8 mouse cellular contexts compared by ENCODE assay signal in the genomic region with DNA sequence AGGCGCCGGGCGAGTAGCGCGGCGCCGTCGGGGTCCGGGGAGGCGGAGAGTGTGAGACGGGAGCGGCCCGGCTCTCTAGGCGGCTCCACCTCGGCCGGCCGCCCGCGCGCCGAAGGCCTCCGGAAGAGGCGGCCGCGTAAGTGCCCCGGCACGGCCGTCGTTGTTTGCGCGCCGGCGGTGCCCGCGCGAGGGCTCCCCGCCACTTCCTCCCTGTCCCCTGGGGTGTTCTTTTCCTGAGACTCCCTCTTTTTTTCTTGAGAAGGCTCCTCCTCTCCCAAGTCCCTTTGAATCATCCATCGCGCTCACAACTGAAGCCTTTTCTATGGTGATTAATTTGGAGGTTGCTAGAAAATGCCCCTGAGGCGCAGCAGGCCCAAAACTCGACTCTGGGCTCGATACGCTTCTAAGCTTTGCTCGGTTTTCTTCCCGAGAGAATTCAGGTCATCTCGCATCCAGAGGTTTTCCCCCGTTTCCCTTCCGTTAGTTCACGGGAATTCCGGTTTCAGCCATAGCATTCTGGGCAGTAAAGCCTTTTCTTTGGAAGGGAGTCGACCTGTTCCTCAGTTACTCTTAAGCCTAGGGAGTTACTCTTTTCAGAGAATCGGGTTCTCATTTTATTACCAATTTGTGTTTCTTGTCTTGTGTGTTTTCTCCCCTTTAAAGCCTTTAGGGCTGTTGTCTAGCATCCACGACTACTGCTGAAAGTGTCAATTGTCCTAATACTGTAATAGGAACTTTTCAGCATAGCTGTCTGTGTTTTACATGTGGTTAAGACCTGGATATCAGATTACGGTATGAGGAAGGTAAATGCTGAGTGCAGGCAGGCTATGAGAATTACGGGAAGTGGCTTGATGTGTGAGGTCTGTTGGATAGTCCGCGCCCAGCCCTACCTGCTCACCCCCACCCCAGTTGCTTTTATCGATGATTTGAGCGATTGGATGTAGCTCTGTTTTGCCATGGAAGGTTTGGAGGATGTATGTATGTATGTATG. TPM values are rescaled to one million over a fixed set of nuclear protein-coding genes. Genes with fewer than 3 reads are reported as not detected.
DNase-seq lines count a peak whose midpoint lies in the region; ATAC-seq lines count a peak whose summit lies in the region.

No protein-coding gene starts in this region.

- WGBS in heart, embryonic 13.5 days: under 1% methylated on average over 44 of the region's 59 CpGs
- WGBS in liver, embryonic 13.5 days (ENCODE audit: insufficient replicate concordance): under 1% methylated on average over 59 of the region's 59 CpGs
- WGBS in neural tube, embryonic 13.5 days: under 1% methylated on average over 44 of the region's 59 CpGs

- peak overlapping the region; percentile 92 for H3K4me2 ChIP-seq in heart, embryonic 13.5 days
- H3K4me2 ChIP-seq in liver, embryonic 13.5 days: peak overlapping the region; percentile 80
- peak overlapping the region; percentile 72 for H3K4me2 ChIP-seq in neural tube, embryonic 13.5 days

- no peaks in the 10 kb centered on the region for H3K9me3 ChIP-seq in heart, embryonic 13.5 days
- H3K9me3 ChIP-seq in liver, embryonic 13.5 days (replicated peaks): no peaks in the 10 kb centered on the region
- no peaks in the 10 kb centered on the region for H3K9me3 ChIP-seq in neural tube, embryonic 13.5 days

- peak overlapping the region; percentile 96 for H3K9ac ChIP-seq in heart, embryonic 13.5 days
- peak overlapping the region; percentile 97 for H3K9ac ChIP-seq in liver, embryonic 13.5 days
- H3K9ac ChIP-seq in neural tube, embryonic 13.5 days: peak overlapping the region; percentile 97

- ATAC-seq in heart, embryonic 13.5 days (ENCODE audit: extremely low read depth, insufficient number of reproducible peaks, low FRiP score, low TSS enrichment): peak; percentile 69
- ATAC-seq in liver, embryonic 13.5 days (ENCODE audit: low read depth): peak; percentile 77
- ATAC-seq in neural tube, embryonic 13.5 days (ENCODE audit: low read depth): peak; percentile 75

- no peaks in the 10 kb centered on the region for H3K27me3 ChIP-seq in heart, embryonic 13.5 days (replicated peaks)
- H3K27me3 ChIP-seq in liver, embryonic 13.5 days: no peaks in the 10 kb centered on the region
- H3K27me3 ChIP-seq in neural tube, embryonic 13.5 days: no peaks in the 10 kb centered on the region

- H3K27ac ChIP-seq in heart, embryonic 13.5 days (replicated peaks): peak overlapping the region; percentile 99
- H3K27ac ChIP-seq in liver, embryonic 13.5 days: peak overlapping the region; percentile 99
- H3K27ac ChIP-seq in neural tube, embryonic 13.5 days (replicated peaks): peak overlapping the region; percentile 99

- peaks cover 42% of the 10 kb centered on the region for H3K4me1 ChIP-seq in heart, embryonic 13.5 days
- H3K4me1 ChIP-seq in liver, embryonic 13.5 days (replicated peaks): peaks cover 70% of the 10 kb centered on the region
- H3K4me1 ChIP-seq in neural tube, embryonic 13.5 days (replicated peaks): peaks cover 48% of the 10 kb centered on the region

- peak; percentile 85 for DNase-seq in adrenal gland, postnatal 14 days
- DNase-seq in adrenal gland, adult 2 months: no peak
- peak; percentile 91 for DNase-seq in 3134 (ENCODE audit: extremely low read depth, insufficient read length, low spot score)
- peak; percentile 54 for DNase-seq in c-Kit-negative CD71-positive TER-119-positive erythroid progenitor cells, embryonic 14.5 days (ENCODE audit: low read depth, low spot score)
- DNase-seq in liver, embryonic 13.5 days: peak; percentile 38
- no peak for DNase-seq in urinary bladder, postnatal 25 days (ENCODE audit: low spot score)

- no peaks in the 10 kb centered on the region for H3K36me3 ChIP-seq in heart, embryonic 13.5 days
- H3K36me3 ChIP-seq in liver, embryonic 13.5 days: no peaks in the 10 kb centered on the region
- H3K36me3 ChIP-seq in neural tube, embryonic 13.5 days: no peaks in the 10 kb centered on the region

- peak overlapping the region; percentile 75 for H3K4me3 ChIP-seq in heart, embryonic 13.5 days
- H3K4me3 ChIP-seq in liver, embryonic 13.5 days (replicated peaks): peak overlapping the region; percentile 84
- peak overlapping the region; percentile 76 for H3K4me3 ChIP-seq in neural tube, embryonic 13.5 days

RNA-seq across cellular contexts. Expression of a gene that starts 0.7 kb away (rescaled TPM):
- 56.5 and 58.5 TPM in 2 replicates for total RNA-seq in adrenal gland, postnatal 14 days (2021)
- total RNA-seq in adrenal gland, adult 2 months (2021): 10 to 100 TPM; 51.7 to 55.2 TPM
- 9.8 and 10.7 TPM in 2 replicates for polyA plus RNA-seq in adrenal gland, adult 2 months (2012; rRNA removed)
- 20.8 and 25.1 TPM in 2 replicates for polyA plus RNA-seq in heart, embryonic 13.5 days (2015; fragmentation: Nextera tagmentation; extraction: Ambion mirVana)
- polyA plus RNA-seq in liver, embryonic 13.5 days (2015; fragmentation: Nextera tagmentation; extraction: Ambion mirVana): 21.9 and 27.8 TPM in 2 replicates
- 30.5 and 35.6 TPM in 2 replicates for polyA plus RNA-seq in neural tube, embryonic 13.5 days (2015; fragmentation: Nextera tagmentation; extraction: Ambion mirVana)

RNA-seq across cellular contexts. Expression of a gene that starts 29.1 kb away (rescaled TPM):
- total RNA-seq in adrenal gland, postnatal 14 days (2021): 44.8 and 45.4 TPM in 2 replicates
- 10 to 100 TPM; 46.2 to 48.8 TPM for total RNA-seq in adrenal gland, adult 2 months (2021)
- polyA plus RNA-seq in adrenal gland, adult 2 months (2012; rRNA removed): 81.8 and 89.7 TPM in 2 replicates
- 18.8 and 20.1 TPM in 2 replicates for polyA plus RNA-seq in heart, embryonic 13.5 days (2015; fragmentation: Nextera tagmentation; extraction: Ambion mirVana)
- polyA plus RNA-seq in liver, embryonic 13.5 days (2015; fragmentation: Nextera tagmentation; extraction: Ambion mirVana): 27.1 and 31.1 TPM in 2 replicates
- polyA plus RNA-seq in neural tube, embryonic 13.5 days (2015; fragmentation: Nextera tagmentation; extraction: Ambion mirVana): 5.9 and 7.0 TPM in 2 replicates

RNA-seq across cellular contexts. Expression of a gene that starts 56.1 kb away (rescaled TPM):
- total RNA-seq in adrenal gland, postnatal 14 days (2021): 17.3 and 17.7 TPM in 2 replicates
- total RNA-seq in adrenal gland, adult 2 months (2021): 10 to 100 TPM; 13.7 to 20.2 TPM
- 89.8 and 91.7 TPM in 2 replicates for polyA plus RNA-seq in adrenal gland, adult 2 months (2012; rRNA removed)
- polyA plus RNA-seq in heart, embryonic 13.5 days (2015; fragmentation: Nextera tagmentation; extraction: Ambion mirVana): 32.0 and 35.2 TPM in 2 replicates
- 18.1 and 19.7 TPM in 2 replicates for polyA plus RNA-seq in liver, embryonic 13.5 days (2015; fragmentation: Nextera tagmentation; extraction: Ambion mirVana)
- polyA plus RNA-seq in neural tube, embryonic 13.5 days (2015; fragmentation: Nextera tagmentation; extraction: Ambion mirVana): 30.9 and 39.7 TPM in 2 replicates

Comparison
In these comparisons a context has a peak if more than half of its experiments do, and no peak if none do; other contexts are left out.
1. DNase-seq: peak in adrenal gland, postnatal 14 days (single experiment), 3134 (single experiment), c-Kit-negative CD71-positive TER-119-positive erythroid progenitor cells, embryonic 14.5 days (single experiment) and liver, embryonic 13.5 days (single experiment); none in adrenal gland, adult 2 months (single experiment) and urinary bladder, postnatal 25 days (single experiment).
2. Peak in every context shown above with its lines, with median percentiles within 50 percentile points of each other: ATAC-seq, H3K27ac ChIP-seq, H3K4me2 ChIP-seq, H3K4me3 ChIP-seq and H3K9ac ChIP-seq.